Mouse (Mus musculus) hindbrain, embryonic 14.5 days (tissue): ENCODE results near the gene Gm2696. TPM values are rescaled to one million over a fixed set of nuclear protein-coding genes. Genes with fewer than 3 reads are reported as not detected.
"Not testable (repeated sequence)": the region's sequence is repeated elsewhere in the genome, so short reads cannot be mapped to it uniquely, and the experiment has no call there.

Source experiments
- ATAC-seq: fragments of 200-750 bp; cut with Nextera tagmentation; 2 replicates; pipeline ENCODE4 v1.8.0; 2017; ENCODE audit warnings: moderate number of reproducible peaks, mild to moderate bottlenecking, moderate TSS enrichment, moderate library complexity; ENCODE audit not compliant: low FRiP score
- DNase-seq: peaks from one replicate; pipeline ENCODE4 v3.0.0-alpha.2; 2015; ENCODE audit warnings: low spot score
- H3K27ac ChIP-seq: fragments of 300-500 bp; sonication (generic); 2 replicates; pipeline ENCODE4 v1.5.1; 2014; ENCODE audit warnings: mild to moderate bottlenecking, moderate library complexity
- H3K27me3 ChIP-seq: fragments of 300-500 bp; sonication (generic); 2 replicates; pipeline ENCODE4 v1.6.1; 2014; ENCODE audit warnings: mild to moderate bottlenecking, low read length, mixed read lengths; ENCODE audit not compliant: control insufficient read depth, insufficient read depth
- H3K36me3 ChIP-seq: fragments of 300-500 bp; sonication (generic); replicated peaks from 2 replicates; pipeline ENCODE4 v1.6.1; 2014; ENCODE audit not compliant: control insufficient read depth, insufficient read depth
- H3K4me1 ChIP-seq: fragments of 300-500 bp; sonication (generic); replicated peaks from 2 replicates; pipeline ENCODE4 v1.6.1; 2014; ENCODE audit warnings: antibody characterized with exemption, low read length, mixed read lengths; ENCODE audit not compliant: control insufficient read depth, insufficient read depth
- H3K4me2 ChIP-seq: fragments of 300-500 bp; sonication (generic); replicated peaks from 2 replicates; pipeline ENCODE4 v1.6.1; 2014; ENCODE audit warnings: mild to moderate bottlenecking, moderate library complexity
- H3K4me3 ChIP-seq: fragments of 300-500 bp; sonication (generic); replicated peaks from 2 replicates; pipeline ENCODE4 v1.5.1; 2014; ENCODE audit warnings: mild to moderate bottlenecking, low read length
- H3K9ac ChIP-seq: fragments of 300-500 bp; sonication (generic); 2 replicates; pipeline ENCODE4 v1.6.1; 2014
- H3K9me3 ChIP-seq: fragments of 300-500 bp; sonication (generic); 2 replicates; pipeline ENCODE4 v1.6.1; 2016; ENCODE audit warnings: low read length; ENCODE audit not compliant: control insufficient read depth
- WGBS: fragments of 180-500 bp; shearing (Covaris S2); extraction: QIAGEN DNeasy Blood & Tissue Kit; methylation state at CpG from one replicate; pipeline ENCODE4 v1.1.7; 2014; 5-methylcytosine and 5-hydroxymethylcytosine counted together
- polyA plus RNA-seq: library from polyadenylated mRNA; unstranded; fragments of >200 nt; fragmentation: Nextera tagmentation; extraction: Ambion mirVana; gene quantifications from 2 replicates; pipeline ENCODE4 v1.2.1, GENCODE M21; 2014

Gm2696 gene
- polyA plus RNA-seq = not detected in 2 replicates

GRCm38 (mm10) chr10:77814382-77814781, at the start of gene Gm2696:
Gene Gm2696, plus strand, starts transcription at chr10:77814682.
- Histone ChIP-seq H3K9me3 (no peaks in the 10 kb centered on the region), H3K9ac (no peak within 1 kb of the TSS), H3K36me3 (no peaks in the 10 kb centered on the region), H3K27ac (no peak within 1 kb of the TSS), H3K27me3 (no peaks in the 10 kb centered on the region), H3K4me3 (no peak within 1 kb of the TSS), H3K4me2 (no peak within 1 kb of the TSS), H3K4me1 (no peaks in the 10 kb centered on the region)
- 53% methylated on average over 4 of the region's 4 CpGs for WGBS
- ATAC-seq = no peak
- no peak for DNase-seq

- no peaks in the 10 kb centered on the region for H3K36me3 ChIP-seq
- no peaks in the 10 kb centered on the region for H3K4me1 ChIP-seq
- no peak overlapping the region for H3K4me3 ChIP-seq
- H3K27me3 ChIP-seq = no peaks in the 10 kb centered on the region
- 86% methylated on average over 1 of the region's 1 CpGs for WGBS
- H3K9me3 ChIP-seq = no peaks in the 10 kb centered on the region
- ATAC-seq (no peak), DNase-seq (no peak)
- no peak overlapping the region for H3K9ac ChIP-seq
- no peak overlapping the region for H3K27ac ChIP-seq
- H3K4me2 ChIP-seq = no peak overlapping the region
These were observed 44.8 kb upstream of the Gm2696 start for GRCm38 (mm10) chr10:77769727-77770126.

GRCm38 (mm10) chr10:77771225-77771624, 43.3 kb upstream of the Gm2696 start, which contains the start of gene Gm3238:
Gene Gm3238, minus strand, starts transcription at chr10:77771325.
- not testable (repeated sequence) for H3K4me3 ChIP-seq, H3K4me2 ChIP-seq, H3K9ac ChIP-seq, H3K36me3 ChIP-seq, H3K27me3 ChIP-seq, H3K9me3 ChIP-seq, H3K4me1 ChIP-seq, DNase-seq, ATAC-seq, H3K27ac ChIP-seq
- 100% methylated on average over 1 of the region's 1 CpGs for WGBS

- H3K4me3 ChIP-seq, H3K9ac ChIP-seq, H3K27ac ChIP-seq, H3K4me2 ChIP-seq, ATAC-seq, H3K27me3 ChIP-seq, DNase-seq, H3K36me3 ChIP-seq, H3K4me1 ChIP-seq, H3K9me3 ChIP-seq: not testable (repeated sequence)
- 100% methylated on average over 1 of the region's 3 CpGs for WGBS
These were observed 42.3 kb upstream of the Gm2696 start for GRCm38 (mm10) chr10:77772142-77772541.

GRCm38 (mm10) chr10:77776844-77777243, 37.6 kb upstream of the Gm2696 start, which contains the start of gene Gm7138:
Gene Gm7138, minus strand, starts transcription at chr10:77776944.
- not testable (repeated sequence) for DNase-seq, H3K9me3 ChIP-seq, H3K4me3 ChIP-seq

GRCm38 (mm10) chr10:77782442-77782841, 32.0 kb upstream of the Gm2696 start, which contains the start of gene Gm3250:
Gene Gm3250, minus strand, starts transcription at chr10:77782542.
- not testable (repeated sequence) for H3K27ac ChIP-seq, DNase-seq, ATAC-seq, H3K9ac ChIP-seq, H3K36me3 ChIP-seq, H3K4me2 ChIP-seq, H3K4me3 ChIP-seq, H3K27me3 ChIP-seq, H3K4me1 ChIP-seq, H3K9me3 ChIP-seq
- WGBS = no CpG with 5 or more reads among the region's 1 CpGs

More at GRCm38 (mm10) chr10:77776844-77777243, 37.6 kb upstream of the Gm2696 start, which contains the start of gene Gm7138:
- 75% methylated on average over 1 of the region's 1 CpGs for WGBS
- not testable (repeated sequence) for H3K36me3 ChIP-seq, H3K27ac ChIP-seq, H3K27me3 ChIP-seq, H3K4me2 ChIP-seq, ATAC-seq, H3K9ac ChIP-seq, H3K4me1 ChIP-seq

- H3K4me1 ChIP-seq, H3K36me3 ChIP-seq, H3K9ac ChIP-seq, H3K27me3 ChIP-seq, H3K4me3 ChIP-seq, H3K27ac ChIP-seq, ATAC-seq, DNase-seq, H3K4me2 ChIP-seq, H3K9me3 ChIP-seq: not testable (repeated sequence)
- WGBS = 93% methylated on average over 1 of the region's 3 CpGs
These were observed 31.1 kb upstream of the Gm2696 start for GRCm38 (mm10) chr10:77783396-77783795.

GRCm38 (mm10) chr10:77787876-77788275, 26.6 kb upstream of the Gm2696 start, which contains the start of gene Gm7137:
Gene Gm7137, minus strand, starts transcription at chr10:77788200.
- H3K4me3 ChIP-seq, H3K27ac ChIP-seq, H3K36me3 ChIP-seq, ATAC-seq, DNase-seq, H3K9ac ChIP-seq, H3K9me3 ChIP-seq, H3K4me1 ChIP-seq, H3K4me2 ChIP-seq, H3K27me3 ChIP-seq: not testable (repeated sequence)
- 83% methylated on average over 1 of the region's 1 CpGs for WGBS

GRCm38 (mm10) chr10:77788621-77789020, 25.9 kb upstream of the Gm2696 start:
- Histone ChIP-seq H3K4me1 (no peaks in the 10 kb centered on the region), H3K4me3 (no peak overlapping the region), H3K27me3 (no peaks in the 10 kb centered on the region), H3K27ac (no peak overlapping the region), H3K9me3 (no peaks in the 10 kb centered on the region), H3K9ac (no peak overlapping the region), H3K36me3 (no peaks in the 10 kb centered on the region), H3K4me2 (no peak overlapping the region)
- ATAC-seq (no peak), DNase-seq (no peak)
- 87% methylated on average over 2 of the region's 2 CpGs for WGBS

GRCm38 (mm10) chr10:77794976-77795375, 19.5 kb upstream of the Gm2696 start, which contains the start of gene Gm9639:
Gene Gm9639, minus strand, starts transcription at chr10:77795076.
- H3K9ac ChIP-seq = no peak within 1 kb of the TSS
- H3K27ac ChIP-seq = no peak within 1 kb of the TSS
- no peaks in the 10 kb centered on the region for H3K27me3 ChIP-seq
- DNase-seq (no peak), ATAC-seq (no peak)
- no peaks in the 10 kb centered on the region for H3K4me1 ChIP-seq
- H3K4me3 ChIP-seq = no peak within 1 kb of the TSS
- H3K36me3 ChIP-seq = no peaks in the 10 kb centered on the region
- no peaks in the 10 kb centered on the region for H3K9me3 ChIP-seq
- 75% methylated on average over 2 of the region's 2 CpGs for WGBS
- no peak within 1 kb of the TSS for H3K4me2 ChIP-seq
